Mouse (Mus musculus) embryo, embryonic 10.5 days (tissue): ENCODE measurements around the gene Pnpla6.

Experiments
- DNase-seq: peaks from one replicate; pipeline ENCODE4 v3.0.0-alpha.2; 2015; ENCODE audit warnings: low spot score

Pnpla6 gene

DNA sequence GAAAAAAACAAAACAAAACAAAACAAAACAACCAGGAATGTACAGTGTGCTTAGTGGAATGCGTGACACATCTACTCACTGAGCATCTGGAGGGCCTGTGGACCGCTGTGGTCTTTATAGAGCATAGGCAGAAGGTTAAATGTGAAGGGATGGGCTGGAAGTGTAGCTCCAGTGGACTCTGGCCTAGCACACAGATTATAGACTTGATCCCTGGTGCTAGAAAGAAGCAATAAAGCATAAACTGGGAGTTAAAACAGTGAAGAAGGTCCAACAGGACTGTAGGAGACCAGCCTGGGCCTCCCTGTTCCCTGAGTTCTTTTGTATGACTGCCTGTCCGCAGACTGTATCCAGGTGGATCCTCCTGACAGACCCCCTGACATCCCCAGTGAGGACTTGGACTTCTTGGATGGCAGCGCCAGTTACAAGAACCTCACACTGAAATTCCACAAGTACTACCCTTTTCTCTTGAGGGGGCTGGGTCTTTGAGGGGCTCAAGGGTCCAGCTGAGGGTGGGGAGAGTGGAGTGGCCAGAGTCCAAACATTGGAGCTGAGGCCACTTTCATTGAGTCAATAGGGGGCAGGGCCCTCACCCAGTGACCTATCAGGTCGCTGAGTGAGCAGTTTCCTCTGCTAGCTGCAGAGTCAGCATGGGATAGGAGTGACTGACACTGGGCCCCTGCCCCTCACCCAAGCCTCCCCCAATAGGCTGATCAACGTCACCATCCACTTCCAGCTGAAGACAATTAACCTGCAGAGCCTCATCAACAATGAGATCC lies 7.0 kb upstream of the Pnpla6 start:
- no peak for DNase-seq

DNA sequence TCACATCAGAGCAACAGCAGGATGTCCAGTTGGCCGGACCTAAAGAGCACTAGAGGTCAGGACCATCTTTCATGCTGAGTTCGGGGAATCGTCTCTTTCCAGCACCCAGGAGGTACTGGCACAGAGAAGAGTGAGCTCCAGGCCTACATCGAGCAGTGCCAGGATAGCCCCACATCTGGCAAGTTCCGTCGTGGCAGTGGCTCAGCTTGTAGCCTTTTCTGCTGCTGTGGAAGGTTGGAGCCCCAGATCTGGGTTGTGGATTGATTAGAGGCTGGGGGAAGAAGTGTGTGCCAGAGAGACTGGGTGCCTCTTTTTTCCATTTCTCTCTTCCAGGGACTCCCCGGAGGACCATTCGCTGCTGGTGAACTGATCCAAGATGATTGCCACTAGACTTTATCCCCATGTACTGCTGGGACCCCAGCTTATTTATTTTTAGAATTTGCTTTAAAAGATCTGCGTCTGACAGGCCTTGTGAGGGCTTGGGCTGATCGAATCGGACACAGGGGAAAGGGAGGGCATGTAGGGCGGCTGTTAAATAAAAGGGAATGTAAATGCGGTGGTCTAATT lies 420 bp upstream of the Pnpla6 start:
- peak; percentile 9 for DNase-seq

DNA sequence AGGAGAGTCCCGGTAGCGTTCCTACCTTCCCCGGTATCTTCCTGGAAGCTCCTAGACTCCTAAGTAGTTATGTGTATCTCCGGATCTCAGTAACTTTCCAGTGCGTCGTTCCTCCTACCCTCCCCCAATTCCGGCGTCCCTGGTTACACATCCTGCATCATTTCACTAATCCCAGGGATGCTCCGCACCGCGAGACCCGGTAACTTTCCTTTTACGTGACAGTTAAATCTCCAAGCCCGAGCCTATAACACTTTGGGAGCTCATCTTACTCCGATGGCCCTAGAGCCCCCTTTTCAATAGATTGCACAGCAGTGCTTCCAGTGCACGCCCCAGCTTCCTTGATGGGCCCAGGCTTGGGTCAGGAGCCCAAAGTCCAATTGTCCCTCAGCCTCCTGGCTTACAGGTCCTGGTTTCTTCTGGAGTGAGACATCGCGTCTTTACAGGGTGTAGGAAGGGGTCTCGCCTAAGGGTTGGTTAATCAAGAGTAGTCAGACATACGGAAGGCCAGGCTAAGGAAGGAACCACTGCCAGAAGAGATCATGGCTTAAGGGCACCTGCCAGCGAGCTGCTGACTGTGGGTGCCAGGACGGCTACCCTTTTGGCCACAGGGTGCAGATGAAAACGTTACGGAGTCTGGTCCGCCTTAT lies 710 bp downstream of the Pnpla6 start:
- DNase-seq = peak; percentile 67

DNA sequence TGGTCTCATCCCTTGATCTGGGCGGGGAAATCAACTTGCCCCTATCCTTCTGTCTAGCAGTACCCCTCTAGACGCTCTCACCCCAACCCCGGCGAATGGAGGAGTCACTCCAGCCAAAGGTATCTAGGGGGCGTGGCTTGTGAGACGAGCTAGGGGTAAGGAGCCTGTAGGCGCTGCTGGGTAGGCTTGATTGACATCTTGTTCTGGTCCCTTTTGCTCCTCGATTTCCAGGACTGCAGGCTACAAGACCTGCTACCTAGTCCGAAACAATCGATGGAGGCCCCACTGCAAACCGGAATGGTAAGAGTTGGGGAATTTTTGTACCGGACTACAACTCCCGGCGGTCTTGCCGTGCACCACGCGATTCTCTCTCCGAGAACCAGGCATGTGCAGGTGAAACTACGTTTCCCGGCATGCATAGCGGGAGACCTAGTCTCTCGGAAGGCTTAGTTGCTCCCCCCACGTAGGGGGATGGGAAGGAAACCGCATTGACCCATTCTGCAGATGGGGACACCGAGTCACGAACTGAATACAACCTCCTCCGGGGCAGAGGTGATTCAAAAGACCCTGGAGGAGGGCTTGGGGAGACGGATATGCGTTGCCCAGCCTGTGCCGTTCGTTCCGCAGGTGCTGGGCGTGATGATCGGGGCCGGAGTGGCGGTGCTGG lies 1.4 kb downstream of the Pnpla6 start:
- peak; percentile 96 for DNase-seq

DNA sequence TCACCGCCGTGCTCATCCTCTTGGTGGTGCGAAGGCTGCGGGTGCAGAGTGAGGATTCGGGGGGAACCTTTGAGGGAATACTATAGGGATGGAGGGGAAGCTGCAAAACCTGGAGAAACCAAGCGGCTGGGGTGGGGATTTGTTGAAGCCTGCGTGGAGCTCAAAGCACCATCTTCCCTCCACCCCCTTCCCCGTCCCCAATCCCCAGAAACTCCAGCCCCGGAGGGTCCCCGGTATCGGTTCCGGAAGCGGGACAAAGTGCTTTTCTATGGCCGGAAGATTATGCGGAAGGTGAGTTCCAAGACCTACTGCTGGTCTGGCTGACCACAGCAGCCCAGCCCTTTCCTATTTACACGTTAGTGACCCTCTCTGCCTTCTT lies 1.9 kb downstream of the Pnpla6 start:
- DNase-seq = peak; percentile 15

DNA sequence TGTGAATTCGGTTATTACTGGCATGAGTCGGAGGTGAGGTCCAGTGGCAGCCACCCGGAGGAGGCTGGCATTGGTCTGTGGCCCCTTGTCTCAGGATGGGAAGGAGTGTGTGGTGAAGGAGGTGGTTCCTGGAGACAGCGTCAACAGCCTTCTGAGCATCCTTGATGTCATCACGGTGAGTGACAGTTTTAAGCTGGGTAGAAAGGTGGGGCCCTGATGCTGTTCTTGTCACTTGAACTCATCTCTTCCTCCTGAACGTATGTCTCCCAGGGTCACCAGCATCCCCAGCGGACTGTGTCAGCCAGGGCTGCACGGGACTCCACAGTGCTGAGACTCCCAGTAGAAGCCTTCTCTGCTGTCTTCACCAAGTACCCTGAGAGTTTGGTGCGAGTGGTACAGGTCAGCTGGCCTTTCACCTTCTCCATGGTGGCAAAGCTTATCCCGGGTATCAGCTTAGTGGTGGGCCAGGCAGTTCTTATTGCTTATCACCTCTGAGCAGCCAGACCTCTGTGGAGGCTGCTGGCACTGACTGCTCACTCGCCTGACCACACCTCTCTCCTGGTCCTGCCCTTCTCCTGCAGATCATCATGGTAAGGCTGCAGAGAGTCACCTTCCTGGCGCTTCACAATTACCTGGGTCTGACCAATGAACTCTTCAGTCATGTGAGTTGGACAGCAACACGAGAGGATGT lies 7.0 kb downstream of the Pnpla6 start:
- no peak for DNase-seq

DNA sequence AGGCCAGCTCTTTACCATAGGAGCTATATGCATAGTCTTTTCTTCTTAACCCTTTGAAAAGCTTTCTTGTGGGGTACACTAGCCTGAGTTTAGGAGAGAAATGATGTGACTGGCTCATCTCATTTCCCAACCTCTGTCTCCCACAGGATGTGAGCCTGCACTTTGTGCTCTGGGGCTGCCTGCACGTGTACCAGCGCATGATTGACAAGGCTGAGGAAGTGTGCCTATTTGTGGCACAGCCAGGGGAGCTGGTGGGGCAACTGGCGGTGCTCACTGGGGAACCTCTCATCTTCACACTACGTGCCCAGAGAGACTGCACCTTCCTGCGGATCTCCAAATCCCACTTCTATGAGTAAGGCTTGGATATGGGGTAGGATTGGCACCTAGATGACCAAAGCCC lies 15.6 kb downstream of the Pnpla6 start:
- DNase-seq = no peak

DNA sequence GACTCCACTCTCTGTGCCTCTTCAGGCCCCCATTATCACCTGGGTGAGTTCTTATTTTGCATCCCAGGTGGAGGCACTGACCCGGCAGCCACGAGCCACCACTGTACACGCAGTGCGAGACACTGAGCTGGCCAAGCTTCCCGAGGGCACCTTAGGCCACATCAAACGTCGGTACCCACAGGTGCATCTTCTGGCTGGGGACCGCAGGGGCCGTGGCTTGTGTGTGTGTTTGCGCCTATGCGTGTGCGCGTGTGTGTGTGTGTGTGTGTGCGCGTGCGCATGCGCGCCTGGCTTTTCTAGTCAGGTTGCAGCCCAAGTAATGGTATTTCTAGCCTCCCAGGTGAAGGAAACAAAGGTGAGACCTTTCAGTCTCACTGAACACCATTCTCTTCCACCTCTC lies 16.8 kb downstream of the Pnpla6 start:
- no peak for DNase-seq

DNA sequence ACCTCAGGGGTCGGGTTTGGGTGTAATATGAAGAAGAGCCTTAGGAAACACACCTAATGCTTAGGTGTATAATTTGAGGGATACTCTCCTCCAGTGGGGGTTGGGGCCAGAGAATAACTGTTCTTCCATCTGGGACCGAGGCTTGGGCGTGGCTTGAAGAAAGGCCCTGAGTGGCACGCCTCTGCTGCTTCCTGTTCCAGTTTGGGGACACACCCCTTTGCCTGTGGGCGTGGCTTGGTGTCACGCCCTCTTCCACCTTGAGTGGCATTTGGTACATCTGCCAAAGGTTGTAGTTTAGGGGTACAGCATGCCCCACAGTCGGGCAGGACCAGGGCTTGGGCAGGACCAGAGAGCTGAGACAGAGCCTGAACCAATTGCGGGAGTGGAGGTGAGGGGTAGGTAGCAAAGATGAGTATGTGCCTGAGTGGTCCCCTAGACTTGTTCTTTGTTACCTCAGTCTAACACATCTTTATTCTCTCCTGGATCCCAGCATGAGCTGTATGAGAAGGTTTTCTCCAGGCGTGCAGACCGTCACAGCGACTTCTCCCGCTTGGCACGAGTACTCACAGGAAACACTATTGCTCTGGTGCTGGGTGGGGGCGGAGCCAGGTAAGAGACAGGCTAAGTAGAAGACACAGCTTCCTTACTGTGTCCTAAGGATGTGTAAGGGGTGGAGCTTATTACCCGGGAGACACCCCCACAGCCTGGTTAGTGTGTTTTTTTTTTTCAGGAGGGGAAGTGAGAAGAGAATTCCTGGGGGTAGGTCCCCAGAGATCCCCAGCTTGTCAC lies 21.1 kb downstream of the Pnpla6 start:
- peak; percentile 10 for DNase-seq

DNA sequence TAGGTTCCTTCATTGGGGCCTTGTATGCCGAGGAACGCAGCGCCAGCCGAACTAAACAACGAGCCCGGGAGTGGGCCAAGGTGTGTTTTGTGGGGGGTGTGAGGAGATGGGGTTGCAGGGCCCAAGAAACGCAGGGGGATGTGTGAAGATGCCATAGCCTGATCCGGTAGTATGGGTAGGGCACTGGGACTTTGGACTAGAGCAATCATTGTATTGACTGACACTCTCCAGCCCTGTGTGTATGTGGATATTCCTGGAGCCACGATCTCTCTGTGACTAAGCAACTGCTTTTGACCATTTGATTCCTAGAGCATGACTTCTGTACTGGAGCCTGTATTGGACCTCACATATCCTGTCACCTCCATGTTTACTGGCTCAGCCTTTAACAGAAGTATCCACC lies 21.8 kb downstream of the Pnpla6 start:
- no peak for DNase-seq

DNA sequence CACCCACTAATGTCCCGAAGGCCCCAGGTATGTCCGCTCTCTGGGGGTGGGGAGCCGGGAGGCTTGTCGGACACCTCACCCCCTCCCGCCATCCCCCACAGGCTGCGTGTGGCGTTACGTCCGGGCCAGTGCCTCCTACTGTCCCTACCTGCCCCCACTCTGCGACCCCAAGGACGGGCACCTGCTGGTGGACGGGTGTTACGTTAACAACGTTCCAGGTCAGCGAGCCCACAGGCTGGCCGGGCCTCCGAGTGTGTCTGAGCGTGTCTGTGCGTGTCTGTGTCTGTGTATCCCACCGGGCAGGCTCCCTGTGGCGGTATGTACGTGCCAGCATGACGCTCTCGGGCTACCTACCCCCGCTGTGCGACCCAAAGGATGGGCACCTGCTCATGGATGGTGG lies 22.5 kb downstream of the Pnpla6 start:
- DNase-seq = no peak

DNA sequence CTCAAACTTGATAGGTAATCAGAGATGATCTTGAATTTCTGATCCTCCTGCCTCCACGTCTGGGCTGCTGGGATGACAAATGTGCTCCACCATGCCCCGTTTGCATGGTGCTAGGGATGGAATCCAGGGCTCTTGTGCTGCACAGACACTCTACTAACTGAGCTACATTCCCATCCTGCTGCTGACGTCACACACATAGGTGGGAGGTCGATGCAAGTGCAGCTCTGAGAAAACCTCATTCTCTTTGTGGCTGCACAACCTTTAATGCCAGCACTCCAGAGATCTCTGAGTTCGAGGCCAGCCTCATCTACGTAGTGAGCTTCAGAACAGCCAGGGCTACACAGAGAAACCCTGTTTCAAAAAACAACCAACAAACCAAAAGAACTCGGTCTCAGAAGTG lies 24.0 kb downstream of the Pnpla6 start:
- no peak for DNase-seq

DNA sequence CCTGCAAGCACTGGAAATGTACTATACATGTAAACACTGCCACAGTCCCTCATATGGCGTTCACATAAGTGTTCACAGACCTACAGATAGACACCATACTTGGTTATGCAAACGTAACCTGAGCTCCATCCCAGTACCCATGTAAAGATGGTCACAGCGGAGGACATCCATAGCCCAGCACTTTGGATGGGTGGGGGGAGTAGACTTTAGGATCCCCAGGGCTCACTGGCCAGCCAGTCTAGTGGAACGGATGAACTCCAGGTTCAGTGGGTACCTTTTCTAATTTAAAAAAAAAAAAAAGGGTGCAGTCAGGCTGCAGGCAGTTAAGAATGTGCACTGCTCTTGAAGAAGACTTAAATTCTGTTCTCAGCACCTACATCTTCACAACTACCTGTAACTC lies 24.9 kb downstream of the Pnpla6 start:
- no peak for DNase-seq

DNA sequence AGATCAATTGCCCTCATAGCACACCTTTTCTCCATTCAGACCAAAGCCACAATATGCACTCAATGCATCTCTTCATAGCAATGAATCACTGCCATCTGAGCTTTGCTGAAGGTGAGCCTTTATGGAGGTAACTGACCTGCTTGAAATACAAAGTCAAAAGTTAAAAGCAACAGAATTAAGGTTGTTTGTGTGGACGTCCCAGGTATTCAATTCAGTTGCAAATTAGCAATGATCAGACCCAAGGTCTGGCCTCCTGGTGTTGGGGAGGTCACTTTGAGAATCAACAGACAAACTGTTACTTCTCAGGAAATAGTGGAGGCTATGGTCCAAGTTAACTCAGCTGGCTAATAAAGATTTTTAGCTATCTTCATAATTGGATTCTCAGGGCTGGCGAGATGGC lies 31.3 kb downstream of the Pnpla6 start:
- DNase-seq = no peak

DNA sequence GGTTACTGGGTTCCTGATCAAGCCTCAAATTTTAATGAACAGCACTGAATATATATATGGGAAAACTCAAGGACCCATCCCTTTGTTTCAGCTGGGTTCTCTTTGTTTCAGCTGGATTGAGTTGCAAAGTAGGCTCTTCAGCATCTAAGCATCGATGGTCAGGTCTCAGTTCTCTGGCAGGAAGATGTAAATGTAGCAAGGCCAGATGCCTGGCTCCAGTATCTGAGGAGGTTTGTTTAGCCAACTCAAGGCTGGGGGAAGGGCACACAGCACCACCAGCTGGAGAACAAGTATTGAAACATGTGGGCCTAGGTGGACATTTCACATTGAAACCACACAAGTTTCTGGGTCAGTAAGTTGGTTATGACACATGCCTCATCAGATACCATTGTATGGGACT lies 37.1 kb downstream of the Pnpla6 start:
- DNase-seq = no peak

DNA sequence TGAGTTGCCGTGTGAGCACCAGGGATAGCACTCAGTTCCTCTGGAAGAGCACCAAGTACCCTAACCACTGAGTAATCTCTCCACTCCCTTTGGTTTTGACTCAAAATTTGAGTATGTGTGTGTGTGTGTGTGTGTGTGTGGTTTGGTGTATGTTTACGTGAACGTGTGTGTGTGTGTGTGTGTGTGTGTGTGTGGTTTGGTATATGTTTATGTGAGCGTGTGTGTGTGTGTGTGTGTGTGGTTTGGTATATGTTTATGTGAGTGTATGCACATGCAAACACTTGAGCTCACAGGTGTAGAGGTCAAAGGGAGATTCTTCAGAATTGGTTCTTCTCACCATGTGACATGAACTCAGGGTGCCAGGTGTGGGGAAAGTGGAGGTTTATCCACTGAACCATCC lies 40.9 kb downstream of the Pnpla6 start:
- no peak for DNase-seq

DNA sequence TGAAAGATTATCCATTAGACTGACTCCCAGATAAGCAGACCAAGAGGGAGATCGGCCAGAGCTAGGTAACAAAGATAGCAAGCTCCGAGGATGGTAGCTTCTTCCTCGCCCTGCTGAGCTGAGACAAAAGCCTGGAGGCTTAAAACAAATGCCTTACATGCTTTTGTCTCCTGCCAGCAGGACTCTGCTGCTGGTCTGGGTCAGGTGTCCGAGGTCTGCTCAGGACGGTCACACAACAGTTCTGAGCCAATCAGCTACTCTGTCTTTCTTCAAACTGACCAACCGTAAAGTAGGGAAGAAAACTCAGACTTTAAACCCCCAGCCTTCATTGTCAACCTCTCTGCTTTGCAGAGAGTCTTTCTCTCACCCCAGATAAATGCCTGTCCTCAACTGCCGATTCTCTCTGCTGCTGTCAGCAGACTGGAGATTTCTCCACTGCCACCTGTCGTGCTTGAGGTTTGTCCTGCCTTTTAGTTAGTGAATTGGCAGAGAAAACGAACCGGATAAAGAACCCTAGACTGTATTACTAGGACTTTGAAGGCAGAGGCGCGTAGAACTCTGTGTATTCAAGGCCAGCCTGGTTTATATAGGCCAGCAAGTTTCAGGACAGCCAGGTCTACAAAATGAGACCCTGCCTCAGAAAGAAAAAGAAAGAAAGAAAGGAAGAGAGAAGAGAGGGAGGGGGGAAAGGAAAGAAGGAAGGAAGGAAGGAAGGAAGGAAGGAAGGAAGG lies 52.6 kb downstream of the Pnpla6 start, which contains the start of gene C330021F23Rik:
C330021F23Rik (plus strand) TSS at position 350 of the 731 bp plus-strand sequence.
- DNase-seq = peak; percentile 86

DNA sequence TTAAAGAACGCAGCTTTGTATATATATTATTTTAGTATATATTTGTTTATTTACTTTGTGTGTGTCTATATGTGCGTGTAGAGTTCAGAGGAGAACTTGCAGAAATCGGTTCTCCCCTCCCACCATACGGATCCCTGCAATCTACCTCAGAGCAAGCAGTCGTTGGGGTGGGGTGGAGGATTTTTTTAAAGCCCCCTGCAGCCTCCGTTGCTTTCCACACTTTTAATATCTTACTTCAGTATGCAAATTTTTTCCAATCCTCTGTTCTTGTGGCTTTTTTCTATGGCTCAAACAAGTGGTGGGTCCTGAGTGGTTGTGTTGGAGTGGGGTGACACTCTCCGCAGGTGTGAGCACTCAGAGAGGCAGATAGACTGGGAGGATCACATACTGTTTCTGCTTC lies 53.2 kb downstream of the Pnpla6 start:
- DNase-seq = peak; percentile 27

DNA sequence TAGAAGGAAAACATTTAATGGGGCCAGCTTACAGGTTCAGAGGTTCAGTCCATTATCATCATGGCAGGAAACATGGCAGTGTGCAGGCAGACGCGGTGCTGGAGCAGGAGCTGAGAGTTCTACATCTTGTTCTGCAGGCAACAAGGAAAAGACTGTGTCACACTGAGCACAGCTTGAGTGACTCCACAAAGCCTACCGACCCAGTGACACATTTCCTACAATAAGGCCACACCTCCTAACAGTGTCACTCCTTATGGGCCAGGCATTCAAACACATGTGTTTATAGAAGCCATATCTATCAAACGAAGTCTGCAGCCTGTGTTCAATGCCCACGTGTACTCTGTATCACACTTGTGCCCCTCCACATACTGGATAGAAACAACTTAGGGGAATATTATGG lies 54.6 kb downstream of the Pnpla6 start:
- DNase-seq = no peak

DNA sequence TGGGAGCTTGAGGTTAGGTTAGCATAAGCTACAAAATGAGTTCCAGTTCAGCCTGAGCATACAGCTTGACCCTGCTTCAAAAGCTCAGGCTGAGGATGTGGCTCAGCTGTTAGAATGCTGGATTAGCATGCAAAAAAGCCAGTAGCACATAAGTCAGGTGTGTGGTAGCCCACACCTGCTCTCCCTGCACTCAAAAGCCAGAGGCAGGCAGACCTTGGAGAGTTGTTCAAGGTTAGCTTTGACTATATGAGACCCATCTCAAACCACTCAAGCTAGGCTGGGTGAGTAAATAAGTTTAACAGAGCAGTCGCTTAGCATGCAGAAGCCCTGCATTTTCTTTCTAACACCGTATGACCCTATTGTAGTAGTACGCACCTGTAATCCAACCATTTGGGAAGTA lies 59.4 kb downstream of the Pnpla6 start:
- DNase-seq = no peak
